Mouse (Mus musculus): ENCODE measurements at regions not wholly inside any gene's neighbourhood (a gene's known extent, or its start where the extent isn't known, plus 50 kb on each side); places are given as distances from the start of the nearest gene placed in this dataset.

- Histone ChIP-seq H3K27me3 (ENCODE audit: control insufficient read depth in 1 of 2, insufficient read depth in 2 of 2, low read length in 2 of 2) (no peaks in the 10 kb centered on the region), H3K27ac (ENCODE audit: control insufficient read depth, low read depth, low read length) (no peak overlapping the region), H3K4me1 (ENCODE audit: control insufficient read depth in 1 of 2, insufficient read depth in 2 of 2, low read length in 2 of 2) (no peaks in the 10 kb centered on the region), H3K4me3 (ENCODE audit: control insufficient read depth in 1 of 2, insufficient read depth in 1 of 2, low read depth in 2 of 2, low read length in 2 of 2) (no peak overlapping the region), H3K79me2 (ENCODE audit: control insufficient read depth, insufficient read depth, low read length, poor library complexity) (no peaks in the 10 kb centered on the region), H3K36me3 (ENCODE audit: control insufficient read depth in 1 of 2, insufficient read depth in 2 of 2, low read length in 2 of 2) (no peaks in the 10 kb centered on the region), H3K9ac (ENCODE audit: control insufficient read depth, low read depth, low read length, poor library complexity, severe bottlenecking) (no peak overlapping the region), H3K9me3 (replicated peaks; ENCODE audit: insufficient read depth, low read length) (no peaks in the 10 kb centered on the region)
- TF ChIP-seq USF2 (IDR thresholded peaks at IDR 0.05; ENCODE audit: borderline replicate concordance in 1 of 2, insufficient read depth in 1 of 2, low read depth in 1 of 2, low read length in 2 of 2) (no peak), EP300 (IDR thresholded peaks at IDR 0.05; ENCODE audit: low read depth in 1 of 2, low read length in 2 of 2) (no peak), HCFC1 (IDR thresholded peaks at IDR 0.05; ENCODE audit: low read depth, low read length) (no peak), ZNF384 (IDR thresholded peaks at IDR 0.05; ENCODE audit: low read depth, low read length) (no peak), CHD2 (IDR thresholded peaks at IDR 0.05; ENCODE audit: low read length) (no peak), GABPA (IDR thresholded peaks at IDR 0.05; ENCODE audit: low read depth, low read length) (no peak), ZMIZ1 (IDR thresholded peaks at IDR 0.05; ENCODE audit: low read depth, low read length) (no peak), SMC3 (IDR thresholded peaks at IDR 0.05; ENCODE audit: low read depth, low read length) (no peak), MAFK (IDR thresholded peaks at IDR 0.05; ENCODE audit: borderline replicate concordance, low read depth, low read length) (no peak), NRF1 (IDR thresholded peaks at IDR 0.05; ENCODE audit: insufficient read depth, low read depth, low read length, poor library complexity, severe bottlenecking) (no peak), TBP (IDR thresholded peaks at IDR 0.05; ENCODE audit: low read depth, low read length) (no peak)
- DNase-seq (ENCODE audit: low read depth, low spot score): no peak
Measured at GRCm38 (mm10) chr9:120632821-120633220, 61.6 kb downstream of the Rpl14 start.

GRCm38 (mm10) chr9:120642656-120643055 is 71.4 kb downstream of the Rpl14 start:
- no peaks in the 10 kb centered on the region for H3K27me3 ChIP-seq (ENCODE audit: control insufficient read depth in 1 of 2, insufficient read depth in 2 of 2, low read length in 2 of 2)
- no peaks in the 10 kb centered on the region for H3K9me3 ChIP-seq (replicated peaks; ENCODE audit: insufficient read depth, low read length)
- no peak for DNase-seq (ENCODE audit: low read depth, low spot score)
- no peaks in the 10 kb centered on the region for H3K36me3 ChIP-seq (ENCODE audit: control insufficient read depth in 1 of 2, insufficient read depth in 2 of 2, low read length in 2 of 2)
- no peak overlapping the region for H3K9ac ChIP-seq (ENCODE audit: control insufficient read depth, low read depth, low read length, poor library complexity, severe bottlenecking)
- H3K4me3 ChIP-seq (ENCODE audit: control insufficient read depth in 1 of 2, insufficient read depth in 1 of 2, low read depth in 2 of 2, low read length in 2 of 2): no peak overlapping the region
- TF ChIP-seq E2F4 (IDR thresholded peaks at IDR 0.05; ENCODE audit: borderline replicate concordance, low read depth, low read length): no peak
- H3K79me2 ChIP-seq (ENCODE audit: control insufficient read depth, insufficient read depth, low read length, poor library complexity): no peaks in the 10 kb centered on the region
- no peaks in the 10 kb centered on the region for H3K4me1 ChIP-seq (ENCODE audit: control insufficient read depth in 1 of 2, insufficient read depth in 2 of 2, low read length in 2 of 2)
- no peak overlapping the region for H3K27ac ChIP-seq (ENCODE audit: control insufficient read depth, low read depth, low read length)

- Histone ChIP-seq H3K36me3 (ENCODE audit: control insufficient read depth in 1 of 2, insufficient read depth in 2 of 2, low read length in 2 of 2) (no peaks in the 10 kb centered on the region), H3K27ac (ENCODE audit: control insufficient read depth, low read depth, low read length) (no peak overlapping the region), H3K9ac (ENCODE audit: control insufficient read depth, low read depth, low read length, poor library complexity, severe bottlenecking) (no peak overlapping the region), H3K79me2 (ENCODE audit: control insufficient read depth, insufficient read depth, low read length, poor library complexity) (no peaks in the 10 kb centered on the region), H3K4me1 (ENCODE audit: control insufficient read depth in 1 of 2, insufficient read depth in 2 of 2, low read length in 2 of 2) (no peaks in the 10 kb centered on the region), H3K9me3 (replicated peaks; ENCODE audit: insufficient read depth, low read length) (no peaks in the 10 kb centered on the region), H3K4me3 (ENCODE audit: control insufficient read depth in 1 of 2, insufficient read depth in 1 of 2, low read depth in 2 of 2, low read length in 2 of 2) (no peak overlapping the region), H3K27me3 (ENCODE audit: control insufficient read depth in 1 of 2, insufficient read depth in 2 of 2, low read length in 2 of 2) (no peaks in the 10 kb centered on the region)
- TF ChIP-seq SIN3A (IDR thresholded peaks at IDR 0.05; ENCODE audit: low read length): no peak
- TF ChIP-seq MEF2A (IDR thresholded peaks at IDR 0.05; ENCODE audit: extremely low read depth, insufficient replicate concordance, low read depth, low read length, poor library complexity, severe bottlenecking): no peak
- TF ChIP-seq NELFE (IDR thresholded peaks at IDR 0.05; ENCODE audit: low read depth, low read length): no peak
- no peak for TF ChIP-seq GABPA (IDR thresholded peaks at IDR 0.05; ENCODE audit: low read depth, low read length)
- no peak for TF ChIP-seq USF1 (IDR thresholded peaks at IDR 0.05; ENCODE audit: low read depth, low read length)
- TF ChIP-seq KAT2A (conservative IDR thresholded peaks at IDR 0.05; ENCODE audit: low read depth, low read length): no peak
- no peak for TF ChIP-seq TCF12 (IDR thresholded peaks at IDR 0.05; ENCODE audit: low read depth, low read length)
- no peak for TF ChIP-seq MYB (IDR thresholded peaks at IDR 0.05; ENCODE audit: low read depth, low read length)
- no peak for TF ChIP-seq ZKSCAN1 (IDR thresholded peaks at IDR 0.05; ENCODE audit: low read depth, low read length)
- no peak for TF ChIP-seq SMC3 (IDR thresholded peaks at IDR 0.05; ENCODE audit: low read depth, low read length)
- TF ChIP-seq ZNF384 (IDR thresholded peaks at IDR 0.05; ENCODE audit: low read depth, low read length): no peak
- no peak for TF ChIP-seq ZC3H11A (IDR thresholded peaks at IDR 0.05; ENCODE audit: low read depth, low read length)
- no peak for DNase-seq (ENCODE audit: low read depth, low spot score)
Measured at GRCm38 (mm10) chr9:120643371-120643770, 72.1 kb downstream of the Rpl14 start.
